Mouse (Mus musculus): Measurements from ENCODE around the gene Rpl32.
"Not testable (repeated sequence)": the region's sequence is repeated elsewhere in the genome, so short reads cannot be mapped to it uniquely, and the experiment has no call there.

The Rpl32 gene

DNA sequence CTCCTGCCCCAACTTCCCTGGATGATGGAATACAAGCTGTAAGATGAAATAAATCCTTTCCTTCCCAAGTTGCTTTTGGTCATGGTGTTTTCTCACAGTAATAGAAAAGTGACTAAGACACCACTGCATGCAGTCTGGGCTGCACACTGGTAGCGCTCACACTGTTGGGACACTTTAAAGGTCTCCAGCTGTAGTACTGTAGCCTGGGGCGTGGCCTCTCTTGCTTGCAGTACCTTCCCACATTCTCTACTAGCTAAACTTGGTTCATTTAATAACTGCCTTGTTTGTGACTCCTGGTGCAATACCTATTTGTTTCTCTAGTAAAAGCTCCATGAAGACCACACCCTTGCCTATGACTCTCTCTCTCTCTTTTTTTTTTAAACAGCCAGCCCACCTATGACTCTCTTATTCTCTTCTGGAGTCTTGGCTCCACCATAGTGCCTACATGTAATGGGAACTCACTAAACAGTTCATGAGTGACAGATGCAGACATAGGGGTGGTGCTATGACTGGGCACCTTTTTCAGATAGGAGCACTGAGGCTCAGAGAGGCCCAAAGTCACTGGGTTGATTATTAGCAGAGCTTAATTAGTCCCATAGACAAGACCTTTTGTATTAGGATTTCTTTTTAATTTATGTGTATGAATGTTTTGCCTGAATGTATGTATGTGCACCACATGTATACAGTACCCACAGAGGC is 23.8 kb upstream of the Rpl32 start:
- H3K36me3 ChIP-seq (ENCODE audit: control insufficient read depth, insufficient read depth, low read length, poor library complexity, severe bottlenecking): no peaks in the 10 kb centered on the region
- no peak for DNase-seq (ENCODE audit: low read depth, low spot score)
- no peaks in the 10 kb centered on the region for H3K27me3 ChIP-seq (ENCODE audit: control insufficient read depth, insufficient read depth, low read length, poor library complexity, severe bottlenecking)

DNA sequence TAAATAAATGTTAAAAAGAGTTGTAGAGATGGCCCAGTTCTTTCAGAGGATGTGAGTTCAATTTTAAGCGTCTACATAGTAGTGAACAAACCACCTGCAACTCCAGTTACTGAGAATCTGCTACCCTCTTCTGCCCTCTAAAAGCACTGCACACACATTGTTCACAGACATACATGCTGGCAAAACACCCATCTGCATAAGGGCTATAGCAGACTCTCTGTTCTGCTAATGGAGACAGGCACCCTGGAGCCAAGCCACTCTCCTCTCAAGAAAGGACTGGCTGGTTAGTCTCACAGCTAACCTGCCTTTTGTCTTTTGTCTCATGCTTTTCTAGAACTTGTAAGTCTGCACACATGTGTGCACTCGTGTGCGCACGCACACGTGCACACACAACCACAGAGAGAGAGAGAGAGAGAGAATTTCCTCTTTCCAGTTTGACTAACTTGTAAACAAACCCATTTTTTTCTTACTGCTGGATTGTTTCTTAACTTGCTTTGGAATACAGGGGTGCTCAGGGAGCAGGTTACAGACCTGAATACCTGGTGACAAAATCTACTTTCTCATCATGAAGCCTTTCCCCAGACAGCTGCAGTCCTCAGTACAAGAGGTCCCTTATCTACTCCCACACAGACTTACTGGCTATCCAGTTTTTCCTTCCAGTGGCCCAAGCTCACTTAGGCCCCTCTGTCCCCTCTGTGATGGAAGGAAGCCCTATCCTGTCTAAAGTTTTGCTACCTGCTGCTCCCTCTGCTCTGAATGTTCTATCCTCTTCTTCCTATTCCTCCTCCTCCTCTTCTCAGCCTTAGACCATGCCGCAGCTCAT is 22.4 kb upstream of the Rpl32 start:
- Histone ChIP-seq H3K27me3 (ENCODE audit: control insufficient read depth, insufficient read depth, low read length, poor library complexity, severe bottlenecking) (no peaks in the 10 kb centered on the region), H3K36me3 (ENCODE audit: control insufficient read depth, insufficient read depth, low read length, poor library complexity, severe bottlenecking) (no peaks in the 10 kb centered on the region)
- DNase-seq (ENCODE audit: low read depth, low spot score): peak; percentile 38

DNA sequence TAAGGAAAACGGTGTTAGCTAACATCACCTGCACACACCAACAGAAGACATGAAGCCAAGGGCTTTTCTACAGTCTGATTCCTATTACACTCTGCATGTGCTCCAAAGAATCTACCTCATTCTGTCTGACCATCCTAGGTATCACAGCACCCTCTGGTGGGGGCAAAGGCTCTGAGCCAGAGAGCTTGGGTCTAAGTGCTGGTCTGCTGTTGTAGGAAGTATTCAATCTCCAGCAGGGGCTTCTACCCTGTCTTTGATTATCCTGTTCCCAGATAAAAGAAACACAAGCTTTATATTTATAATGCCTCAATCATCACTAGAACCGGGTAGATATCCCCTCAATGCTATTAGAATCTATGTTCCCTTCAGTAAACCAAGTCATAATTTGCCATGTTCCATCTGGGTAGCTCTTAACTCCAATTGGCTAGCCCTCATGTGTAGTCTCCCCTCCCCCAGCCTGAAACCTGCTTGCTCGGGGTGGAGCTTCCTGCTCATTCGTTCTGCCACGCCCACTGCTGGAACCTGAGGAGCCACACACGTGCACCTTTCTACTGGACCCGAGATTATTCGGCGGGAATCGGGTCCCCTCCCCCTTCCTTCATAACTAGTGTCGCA is 15.4 kb upstream of the Rpl32 start:
- DNase-seq (ENCODE audit: low read depth, low spot score): peak; percentile 90
- H3K27me3 ChIP-seq (ENCODE audit: control insufficient read depth, insufficient read depth, low read length, poor library complexity, severe bottlenecking); H3K36me3 ChIP-seq (ENCODE audit: control insufficient read depth, insufficient read depth, low read length, poor library complexity, severe bottlenecking): not testable (repeated sequence)

DNA sequence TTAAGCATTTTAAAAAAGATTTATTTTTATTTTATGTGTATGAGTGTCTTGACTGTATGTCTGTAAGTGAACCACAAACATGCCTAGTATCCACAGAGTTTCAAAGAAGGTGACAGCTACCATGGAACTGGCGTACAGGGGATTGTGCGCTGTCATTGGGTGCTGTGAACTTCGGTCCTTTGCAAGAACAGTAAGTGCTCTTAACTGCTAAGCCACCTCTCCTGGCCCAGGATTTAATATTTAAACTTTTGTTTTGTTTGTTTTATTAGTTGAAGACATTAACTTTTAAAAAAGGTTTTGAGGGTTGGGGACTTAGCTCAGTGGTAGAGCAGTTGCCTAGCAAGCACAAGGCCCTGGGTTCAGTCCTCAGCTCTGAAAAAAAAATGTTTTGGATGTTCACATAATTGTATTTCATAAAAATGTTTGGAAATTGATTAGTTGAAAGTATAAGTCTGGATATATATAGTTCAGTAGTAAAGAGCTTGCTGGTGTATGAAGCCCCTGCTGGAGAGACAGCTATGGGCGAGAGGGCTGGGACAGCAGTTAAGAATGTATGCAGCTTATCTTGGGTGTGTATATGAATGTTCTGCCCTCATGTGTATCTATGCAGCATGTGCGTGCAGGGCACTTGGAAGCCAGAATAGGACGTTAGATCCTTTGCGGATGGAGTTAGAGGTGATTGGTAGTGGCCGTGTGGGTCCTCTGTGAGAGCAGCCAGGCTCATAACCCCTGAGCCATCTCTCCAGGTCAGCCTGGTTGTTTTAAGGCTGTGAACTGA is 12.9 kb upstream of the Rpl32 start:
- no peaks in the 10 kb centered on the region for H3K27me3 ChIP-seq (ENCODE audit: control insufficient read depth, insufficient read depth, low read length, poor library complexity, severe bottlenecking)
- no peak for DNase-seq (ENCODE audit: low read depth, low spot score)
- no peaks in the 10 kb centered on the region for H3K36me3 ChIP-seq (ENCODE audit: control insufficient read depth, insufficient read depth, low read length, poor library complexity, severe bottlenecking)

DNA sequence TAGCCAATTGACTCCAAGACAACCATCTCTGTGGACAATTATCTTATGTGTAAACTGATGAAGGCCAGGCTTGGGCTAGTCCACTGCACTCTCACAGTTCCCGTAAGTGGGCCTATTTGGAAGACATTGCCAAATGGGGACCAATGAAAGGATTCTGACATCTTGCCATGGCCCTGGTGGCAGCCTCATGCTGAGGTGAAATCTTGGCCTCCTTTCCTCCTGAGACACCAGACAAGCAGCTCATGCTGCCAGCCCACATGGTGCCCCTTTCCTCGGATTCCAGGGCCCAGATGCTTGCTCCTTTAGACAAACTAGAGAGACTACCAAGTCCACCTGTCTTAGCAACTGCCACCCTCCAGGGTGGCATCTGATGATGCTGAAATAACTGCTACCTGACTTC is 9.6 kb upstream of the Rpl32 start:
- no peak for DNase-seq (ENCODE audit: low read depth, low spot score)
- Histone ChIP-seq H3K36me3 (ENCODE audit: control insufficient read depth, insufficient read depth, low read length, poor library complexity, severe bottlenecking) (no peaks in the 10 kb centered on the region), H3K27me3 (ENCODE audit: control insufficient read depth, insufficient read depth, low read length, poor library complexity, severe bottlenecking) (no peaks in the 10 kb centered on the region)

DNA sequence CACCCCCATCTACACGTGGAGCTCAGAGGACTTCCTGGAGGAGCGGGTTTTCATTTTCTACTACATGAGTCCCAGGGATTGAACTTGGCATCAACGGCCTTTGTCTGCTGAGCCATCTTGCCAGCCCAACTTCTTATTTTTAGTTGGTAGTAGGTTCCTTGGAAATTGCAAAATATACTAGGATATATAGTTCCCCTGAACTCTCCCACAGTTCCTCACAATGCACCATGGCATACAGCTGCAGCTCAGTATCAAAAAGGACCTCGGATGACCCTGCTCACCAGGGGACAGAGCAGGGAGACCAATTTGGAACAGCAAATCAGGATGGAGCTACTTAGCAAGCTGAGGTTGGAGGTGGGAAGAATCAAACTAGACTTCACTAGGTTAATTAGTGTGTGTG is 6.5 kb upstream of the Rpl32 start:
- Histone ChIP-seq H3K36me3 (ENCODE audit: control insufficient read depth, insufficient read depth, low read length, poor library complexity, severe bottlenecking) (no peaks in the 10 kb centered on the region), H3K27me3 (ENCODE audit: control insufficient read depth, insufficient read depth, low read length, poor library complexity, severe bottlenecking) (no peaks in the 10 kb centered on the region)
- no peak for DNase-seq (ENCODE audit: low read depth, low spot score)

DNA sequence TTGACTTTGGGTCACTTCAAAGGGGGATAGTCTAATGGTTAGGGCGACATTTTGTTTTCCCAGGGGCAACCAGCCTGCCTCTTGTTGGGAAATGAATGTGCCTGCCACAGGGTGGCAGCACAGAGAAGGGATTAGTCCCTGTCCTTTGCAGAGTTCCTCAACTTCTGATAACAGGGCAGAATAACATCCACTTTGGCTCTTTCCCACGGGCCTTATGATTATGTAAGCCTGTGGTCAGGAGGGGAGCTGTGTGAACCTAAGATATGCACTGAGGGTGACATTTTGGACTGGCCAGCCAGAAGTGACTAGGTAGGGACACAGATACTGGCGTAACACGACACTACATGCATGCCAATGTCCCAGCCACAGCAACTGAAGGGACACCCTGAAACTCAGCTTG is 5.6 kb upstream of the Rpl32 start:
- Histone ChIP-seq H3K36me3 (ENCODE audit: control insufficient read depth, insufficient read depth, low read length, poor library complexity, severe bottlenecking) (no peaks in the 10 kb centered on the region), H3K27me3 (ENCODE audit: control insufficient read depth, insufficient read depth, low read length, poor library complexity, severe bottlenecking) (no peaks in the 10 kb centered on the region)
- DNase-seq (ENCODE audit: low read depth, low spot score): peak; percentile 71

DNA sequence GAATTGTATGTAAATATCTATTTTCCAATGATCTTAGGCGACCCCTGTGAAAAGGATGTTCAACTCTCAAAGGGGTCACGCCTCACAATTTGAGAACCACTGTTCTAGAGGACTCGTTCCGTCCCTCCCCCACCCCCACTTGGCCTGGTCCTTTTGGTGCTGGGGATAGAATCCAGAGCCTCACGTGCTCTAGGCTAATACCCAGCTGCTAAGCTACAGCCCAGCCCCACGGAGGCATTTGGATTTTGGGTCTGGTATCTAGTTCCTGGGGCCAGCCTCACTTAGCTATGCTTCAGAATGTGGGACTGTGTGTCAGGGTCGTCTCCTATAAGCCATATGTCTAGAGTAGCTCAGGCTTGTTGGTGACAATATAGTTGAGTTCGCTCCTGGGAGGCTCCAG is 3.1 kb upstream of the Rpl32 start:
- no peak for DNase-seq (ENCODE audit: low read depth, low spot score)
- Histone ChIP-seq H3K36me3 (ENCODE audit: control insufficient read depth, insufficient read depth, low read length, poor library complexity, severe bottlenecking) (peaks cover 3% of the 10 kb centered on the region; the same call in 1 of the 2 replicates), H3K27me3 (ENCODE audit: control insufficient read depth, insufficient read depth, low read length, poor library complexity, severe bottlenecking) (no peaks in the 10 kb centered on the region)

DNA sequence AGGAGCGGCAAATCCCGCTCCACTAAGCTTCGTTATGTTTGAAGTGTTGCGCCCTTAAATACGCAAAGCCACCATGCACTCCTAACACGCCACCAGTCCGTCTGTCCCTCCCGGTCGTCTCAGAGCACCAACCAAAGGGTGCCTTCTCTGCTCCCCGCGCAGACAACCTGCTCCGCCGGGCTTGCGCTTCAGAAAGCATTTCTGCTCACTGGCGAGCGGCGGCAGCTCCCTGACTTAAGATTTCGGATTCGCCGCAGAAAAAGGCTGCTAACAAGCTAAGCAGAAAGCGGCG is 405 bp downstream of the Rpl32 start:
- Histone ChIP-seq H3K27me3 (ENCODE audit: control insufficient read depth, insufficient read depth, low read length, poor library complexity, severe bottlenecking) (no peaks in the 10 kb centered on the region), H3K36me3 (ENCODE audit: control insufficient read depth, insufficient read depth, low read length, poor library complexity, severe bottlenecking) (peaks cover 12% of the 10 kb centered on the region; the same call in 1 of the 2 replicates)
- no peak for DNase-seq (ENCODE audit: low read depth, low spot score)

DNA sequence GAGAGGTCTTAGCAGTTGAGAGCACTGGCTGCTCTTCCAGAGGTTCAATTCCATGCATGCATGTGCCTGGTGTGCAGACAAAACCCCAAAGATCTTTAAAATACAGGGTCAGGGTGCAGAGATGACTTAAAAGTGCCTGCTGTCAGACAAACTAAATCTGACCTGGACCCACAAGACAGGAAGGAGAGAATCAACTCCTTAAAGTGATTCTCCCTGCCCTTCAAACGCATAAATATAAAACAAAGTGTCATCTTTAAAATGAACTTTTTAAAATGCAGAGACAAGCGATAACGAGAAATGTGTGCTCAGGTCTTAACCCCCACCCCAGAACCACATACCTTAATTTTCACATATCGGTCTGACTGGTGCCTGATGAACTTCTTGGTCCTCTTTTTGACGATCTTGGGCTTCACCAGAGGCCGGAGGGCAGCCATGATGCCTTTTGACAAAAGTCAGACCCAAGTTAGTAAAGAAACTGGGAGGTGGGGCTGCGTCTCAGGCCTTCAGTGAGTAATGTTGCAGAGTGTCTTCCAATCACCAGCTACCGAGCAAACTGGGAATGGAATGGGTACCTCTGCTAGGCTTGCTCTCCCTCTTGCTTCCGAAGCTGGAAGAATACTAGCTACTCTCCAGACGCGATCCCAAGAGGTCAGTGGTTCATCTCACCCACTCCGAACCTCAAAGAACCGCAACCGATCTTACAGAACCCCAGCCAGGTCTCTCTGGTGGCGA is 917 bp downstream of the Rpl32 start:
- peaks cover 12% of the 10 kb centered on the region; the same call in 1 of the 2 replicates for H3K36me3 ChIP-seq (ENCODE audit: control insufficient read depth, insufficient read depth, low read length, poor library complexity, severe bottlenecking)
- H3K27me3 ChIP-seq (ENCODE audit: control insufficient read depth, insufficient read depth, low read length, poor library complexity, severe bottlenecking): no peaks in the 10 kb centered on the region
- DNase-seq (ENCODE audit: low read depth, low spot score): no peak

DNA sequence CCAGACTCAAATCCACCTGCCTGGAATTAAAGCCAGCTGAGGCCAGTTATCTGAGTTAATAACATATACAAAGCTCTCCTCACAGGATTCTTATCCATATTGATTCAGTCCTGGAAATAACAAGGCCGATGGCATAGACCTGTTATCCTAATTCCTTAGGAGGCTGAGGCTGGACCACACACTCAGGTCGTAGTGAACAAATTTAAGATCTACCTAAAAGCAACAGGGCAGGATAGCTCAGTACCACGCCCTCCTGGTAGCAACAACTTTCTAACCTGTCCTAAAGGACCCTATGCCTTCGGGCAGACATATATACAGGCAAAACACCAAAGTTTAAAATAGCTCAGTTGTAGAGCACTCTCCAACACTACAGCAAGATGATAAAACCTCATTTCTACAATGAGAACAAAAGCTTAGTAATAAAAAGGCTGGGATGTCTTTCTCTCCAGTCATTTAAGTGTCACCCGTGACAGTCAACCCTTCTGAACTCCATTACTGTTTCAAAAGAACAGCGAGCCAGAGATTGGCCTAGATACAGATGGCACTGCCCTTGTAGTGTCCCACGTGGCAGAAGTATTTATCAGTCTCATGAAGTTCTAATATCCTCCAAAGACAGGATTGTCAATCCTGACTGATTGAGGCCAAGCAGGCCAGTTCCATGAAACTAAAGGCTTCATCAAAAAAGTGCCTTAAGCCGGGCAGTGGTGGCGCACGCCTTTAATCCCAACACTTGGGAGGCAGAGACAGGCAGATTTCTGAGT is 3.9 kb downstream of the Rpl32 start:
- Histone ChIP-seq H3K27me3 (ENCODE audit: control insufficient read depth, insufficient read depth, low read length, poor library complexity, severe bottlenecking) (no peaks in the 10 kb centered on the region), H3K36me3 (ENCODE audit: control insufficient read depth, insufficient read depth, low read length, poor library complexity, severe bottlenecking) (peaks cover 12% of the 10 kb centered on the region; the same call in 1 of the 2 replicates)
- DNase-seq (ENCODE audit: low read depth, low spot score): no peak

DNA sequence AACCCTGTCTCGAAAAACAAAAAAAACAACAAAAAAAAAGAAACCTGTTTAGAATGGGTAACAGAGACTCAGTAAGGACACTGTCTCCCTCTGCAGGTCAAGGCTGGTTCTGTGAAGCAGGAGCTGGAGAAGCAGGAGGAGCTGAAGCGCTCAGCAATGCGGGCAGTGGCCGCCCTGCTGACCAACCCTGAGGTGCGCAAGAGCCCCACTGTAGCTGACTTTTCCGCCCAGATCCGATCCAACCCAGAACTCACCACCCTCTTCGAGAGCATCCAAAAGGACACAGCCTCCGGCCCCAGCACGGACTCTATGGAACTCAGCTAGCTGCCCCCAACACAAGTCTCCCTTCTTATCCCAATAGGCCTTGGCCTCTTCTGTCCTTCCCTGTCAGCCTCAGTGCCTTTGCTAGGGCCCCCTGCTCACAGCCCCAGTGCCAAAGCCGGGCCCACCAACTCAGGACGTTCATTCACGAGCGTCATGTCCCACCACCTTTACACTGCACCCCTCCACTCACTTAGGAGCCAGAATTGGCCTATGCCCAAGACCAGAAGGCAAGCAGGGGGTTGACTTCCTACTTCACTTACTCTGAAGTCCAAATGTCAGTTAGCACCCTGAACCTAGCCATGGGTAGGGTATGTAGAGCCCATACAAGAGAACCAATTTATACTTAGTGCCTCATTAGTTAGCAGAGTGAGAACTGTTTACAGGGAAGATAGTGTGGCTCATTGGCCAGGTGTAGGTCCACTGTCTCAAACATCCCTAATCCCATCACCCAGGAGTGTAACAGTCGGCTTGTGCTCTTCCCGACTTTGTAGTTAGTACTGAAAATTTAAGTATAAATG is 4.8 kb downstream of the Rpl32 start:
- Histone ChIP-seq H3K36me3 (ENCODE audit: control insufficient read depth, insufficient read depth, low read length, poor library complexity, severe bottlenecking) (peaks cover 12% of the 10 kb centered on the region; the same call in 1 of the 2 replicates), H3K27me3 (ENCODE audit: control insufficient read depth, insufficient read depth, low read length, poor library complexity, severe bottlenecking) (no peaks in the 10 kb centered on the region)
- peak; percentile 70 for DNase-seq (ENCODE audit: low read depth, low spot score)

DNA sequence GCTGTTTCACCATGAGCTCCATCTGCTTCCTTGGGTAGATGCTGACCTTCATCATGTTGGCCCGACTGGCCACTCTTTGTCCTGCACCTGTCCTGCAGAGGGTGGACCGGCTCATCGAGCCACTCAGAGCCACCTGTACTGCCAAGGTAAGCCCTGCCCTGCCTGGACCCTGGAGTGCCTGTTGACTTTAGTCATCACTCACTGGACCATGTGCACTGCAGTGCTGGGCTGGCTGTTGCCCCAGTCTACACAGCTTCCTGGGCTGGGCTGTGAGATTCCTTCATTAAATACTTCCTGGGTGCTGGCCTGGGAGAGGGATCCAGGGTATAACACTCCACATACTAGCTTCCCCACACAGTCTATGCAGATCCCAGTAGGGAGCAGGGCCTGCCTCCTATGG is 6.7 kb downstream of the Rpl32 start:
- peaks cover 9% of the 10 kb centered on the region; the same call in 1 of the 2 replicates for H3K36me3 ChIP-seq (ENCODE audit: control insufficient read depth, insufficient read depth, low read length, poor library complexity, severe bottlenecking)
- no peaks in the 10 kb centered on the region for H3K27me3 ChIP-seq (ENCODE audit: control insufficient read depth, insufficient read depth, low read length, poor library complexity, severe bottlenecking)
- DNase-seq (ENCODE audit: low read depth, low spot score): no peak
